Mouse (Mus musculus) testis, adult 2 months (tissue): ENCODE measurements around the gene Apol6.

Experiments used
- CTCF ChIP-seq: fragments of 200-500 bp; IDR thresholded peaks from 2 replicates; pipeline ENCODE4 v1.5.1; 2012; ENCODE audit warnings: low read depth, mild to moderate bottlenecking, inconsistent platforms, low read length, moderate library complexity; ENCODE audit not compliant: control insufficient read depth, insufficient read depth, insufficient replicate concordance
- POLR2A ChIP-seq: fragments of 200-500 bp; IDR thresholded peaks from 2 replicates; pipeline ENCODE4 v1.6.1; 2012; ENCODE audit warnings: low read depth, mild to moderate bottlenecking, inconsistent platforms, low read length, moderate library complexity; ENCODE audit not compliant: control insufficient read depth

DNA sequence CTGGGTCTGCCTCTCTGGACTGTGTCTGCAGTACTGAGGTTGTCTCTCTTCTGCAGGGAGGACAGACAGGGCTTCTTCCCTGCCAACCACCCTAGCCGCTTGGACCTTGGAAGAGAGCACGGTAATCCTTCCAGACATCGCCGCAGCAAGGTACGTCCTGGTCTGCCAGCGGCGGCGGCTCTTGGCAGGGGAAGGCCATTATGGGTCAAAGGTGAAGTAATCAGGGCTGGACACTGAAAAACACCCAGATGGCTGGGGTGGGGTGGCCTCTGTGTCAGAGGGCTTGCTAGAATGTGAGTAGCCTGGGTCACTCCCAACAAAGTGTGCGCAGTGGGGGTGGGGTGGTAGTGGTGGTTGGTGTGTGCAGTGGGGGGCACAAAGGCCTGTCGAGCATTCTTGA, 1.1 kb downstream of the Apol6 start:
- TF ChIP-seq CTCF (no peak), POLR2A (no peak)
